Mouse (Mus musculus) liver, adult 2 months (tissue): ENCODE measurements around the gene Sept9.

Source experiments
- CTCF ChIP-seq: fragments of 200-500 bp; IDR thresholded peaks from 2 replicates; pipeline ENCODE4 v1.5.1; 2011; ENCODE audit warnings: low read depth, low read length, control low read depth
- POLR2A ChIP-seq: fragments of 200-500 bp; IDR thresholded peaks from 2 replicates; pipeline ENCODE4 v1.6.1; 2011; ENCODE audit warnings: low read length, control low read depth; ENCODE audit not compliant: insufficient read depth; ENCODE audit errors: extremely low read depth

DNA sequence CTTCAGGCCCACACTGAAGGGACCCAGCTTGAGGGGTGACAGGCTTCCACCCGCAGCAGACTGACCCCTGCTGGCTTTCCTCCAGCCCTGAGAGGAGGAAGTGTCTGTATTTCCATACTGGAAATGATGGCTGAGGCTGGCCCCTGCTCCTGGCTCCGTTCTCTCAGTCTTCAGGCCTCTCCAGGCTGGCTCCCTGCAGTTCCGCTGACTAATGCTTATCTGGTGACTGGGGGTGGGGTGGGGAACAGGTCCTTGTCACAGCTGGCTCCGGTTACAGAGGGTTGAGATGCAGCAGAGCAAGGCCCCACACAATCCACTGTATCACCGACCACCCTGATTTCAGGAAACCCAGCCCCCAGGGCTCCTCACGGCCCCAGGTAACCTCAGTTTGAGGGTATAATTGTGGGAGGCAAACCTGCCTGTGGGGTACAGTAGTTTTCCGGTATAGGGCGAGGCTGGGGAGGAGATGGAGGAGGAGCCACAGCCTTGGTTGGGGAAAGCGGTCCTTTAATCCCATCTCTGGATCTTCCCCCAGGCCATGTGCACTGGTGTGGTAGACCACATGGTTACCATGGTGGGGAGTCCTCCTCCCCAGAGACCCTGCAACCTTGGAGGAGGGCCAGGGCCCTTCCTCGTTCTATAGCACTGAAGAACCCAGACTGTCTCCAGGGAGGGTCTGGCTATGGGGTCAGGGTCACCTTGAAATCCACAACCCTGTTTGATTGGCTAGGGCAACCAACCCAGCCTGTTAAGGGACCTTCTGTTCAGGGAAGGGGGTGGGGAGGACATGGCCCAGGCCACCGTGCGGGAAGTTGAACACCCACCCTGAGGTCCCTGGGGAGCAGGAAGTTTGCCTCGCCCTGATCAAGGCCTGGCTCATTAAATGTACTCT, 108.7 kb downstream of the Sept9 start:
- TF ChIP-seq POLR2A (no peak), CTCF (no peak)
